Mouse (Mus musculus) midbrain, postnatal 0 days (tissue): ENCODE data around the gene Oas2. TPM values are rescaled to one million over a fixed set of nuclear protein-coding genes. Genes with fewer than 3 reads are reported as not detected.
A peak's percentile ranks its signal among the peaks of the same experiment; 100 is the strongest.

Source experiments
- ATAC-seq: fragments of 200-750 bp; cut with Nextera tagmentation; 2 replicates; pipeline ENCODE4 v1.8.0; 2017; ENCODE audit warnings: moderate number of reproducible peaks, mild to moderate bottlenecking, moderate TSS enrichment, moderate library complexity; ENCODE audit not compliant: low FRiP score
- DNase-seq: peaks from one replicate; pipeline ENCODE4 v3.0.0-alpha.2; 2015; ENCODE audit warnings: low spot score
- H3K27ac ChIP-seq: fragments of 300-500 bp; sonication (generic); 2 replicates; pipeline ENCODE4 v1.5.1; 2014; ENCODE audit warnings: low read depth, mild to moderate bottlenecking, low read length, mixed read lengths
- H3K27me3 ChIP-seq: fragments of 300-500 bp; sonication (generic); 2 replicates; pipeline ENCODE4 v1.6.1; 2014; ENCODE audit warnings: low read length, control low read depth, mixed read lengths; ENCODE audit not compliant: insufficient read depth
- H3K36me3 ChIP-seq: fragments of 300-500 bp; sonication (generic); 2 replicates; pipeline ENCODE4 v1.6.1; 2014; ENCODE audit warnings: low read length, control low read depth, mixed read lengths; ENCODE audit not compliant: insufficient read depth
- H3K4me1 ChIP-seq: fragments of 300-500 bp; sonication (generic); 2 replicates; pipeline ENCODE4 v1.6.1; 2014; ENCODE audit warnings: mild to moderate bottlenecking, control low read depth, antibody characterized with exemption, low read length, mixed read lengths; ENCODE audit not compliant: insufficient read depth
- H3K4me2 ChIP-seq: fragments of 300-500 bp; sonication (generic); 2 replicates; pipeline ENCODE4 v1.6.1; 2014; ENCODE audit warnings: low read depth, mild to moderate bottlenecking, low read length, mixed read lengths; ENCODE audit not compliant: poor library complexity, severe bottlenecking
- H3K4me3 ChIP-seq: fragments of 300-500 bp; sonication (generic); 2 replicates; pipeline ENCODE4 v1.5.1; 2014; ENCODE audit warnings: low read depth, mild to moderate bottlenecking, low read length, moderate library complexity
- H3K9ac ChIP-seq: fragments of 300-500 bp; sonication (generic); replicated peaks from 2 replicates; pipeline ENCODE4 v1.6.1; 2014; ENCODE audit warnings: mild to moderate bottlenecking, low read length, moderate library complexity, mixed read lengths; ENCODE audit not compliant: poor library complexity, severe bottlenecking
- H3K9me3 ChIP-seq: fragments of 300-500 bp; sonication (generic); 2 replicates; pipeline ENCODE4 v1.6.1; 2016; ENCODE audit warnings: low read length, control low read depth
- CTCF ChIP-seq: IDR thresholded peaks from 2 replicates; pipeline ENCODE4 v1.5.1; 2016; ENCODE audit warnings: antibody characterized with exemption, mild to moderate bottlenecking
- WGBS: fragments of 180-500 bp; shearing (Covaris S2); extraction: QIAGEN DNeasy Blood & Tissue Kit; methylation state at CpG from one replicate; pipeline ENCODE4 v1.1.7; 2014; 5-methylcytosine and 5-hydroxymethylcytosine counted together
- polyA plus RNA-seq: library from polyadenylated mRNA; unstranded; fragments of >200 nt; fragmentation: Nextera tagmentation; extraction: Ambion mirVana; gene quantifications from 2 replicates; pipeline ENCODE4 v1.2.1, GENCODE M21; 2015
- total RNA-seq: library from RNA; depleted of rRNA; stranded (reverse); fragments of >200 nt; gene quantifications from 2 replicates; pipeline ENCODE4 v1.2.3, GENCODE M21; 2014

Oas2 gene
- total and polyA plus RNA-seq, 2 experiments from 2014 or later, result 0.27 to 0.31 TPM

DNA sequence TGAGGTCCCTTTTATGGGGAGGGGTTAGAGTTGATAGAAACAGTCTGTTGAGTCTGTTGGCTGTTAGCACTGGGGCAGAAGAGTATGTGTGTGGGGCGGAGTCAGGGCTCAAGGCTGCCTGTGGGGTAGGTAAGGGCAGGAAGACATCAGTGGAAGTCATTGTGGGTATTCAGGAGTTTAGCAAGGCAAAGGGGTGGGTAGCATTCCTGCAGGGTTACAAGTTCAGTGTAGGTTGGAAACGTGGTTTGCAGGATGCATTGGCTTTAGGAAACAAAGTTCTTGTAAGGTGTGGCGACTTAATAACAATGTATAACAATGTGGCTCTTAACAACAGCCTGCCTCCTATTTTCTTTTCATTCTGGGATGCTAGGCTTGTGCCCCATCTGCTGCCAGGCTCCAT, 1.6 kb upstream of the Oas2 start:
- H3K9ac ChIP-seq, result no peak overlapping the region
- no peak overlapping the region for H3K4me2 ChIP-seq
- H3K4me1 ChIP-seq, result 0 out of 2 replicates have a peak, but pooled peaks cover under 1% of the 10 kb centered on the region
- DNase-seq, result no peak
- H3K9me3 ChIP-seq, result no peaks in the 10 kb centered on the region
- H3K27me3 ChIP-seq, result no peaks in the 10 kb centered on the region
- H3K36me3 ChIP-seq, result no peaks in the 10 kb centered on the region
- ATAC-seq, result no peak
- no peak for TF ChIP-seq CTCF
- H3K27ac ChIP-seq, result no peak overlapping the region
- no peak overlapping the region for H3K4me3 ChIP-seq
- 76% methylated on average over 3 of the region's 3 CpGs for WGBS

DNA sequence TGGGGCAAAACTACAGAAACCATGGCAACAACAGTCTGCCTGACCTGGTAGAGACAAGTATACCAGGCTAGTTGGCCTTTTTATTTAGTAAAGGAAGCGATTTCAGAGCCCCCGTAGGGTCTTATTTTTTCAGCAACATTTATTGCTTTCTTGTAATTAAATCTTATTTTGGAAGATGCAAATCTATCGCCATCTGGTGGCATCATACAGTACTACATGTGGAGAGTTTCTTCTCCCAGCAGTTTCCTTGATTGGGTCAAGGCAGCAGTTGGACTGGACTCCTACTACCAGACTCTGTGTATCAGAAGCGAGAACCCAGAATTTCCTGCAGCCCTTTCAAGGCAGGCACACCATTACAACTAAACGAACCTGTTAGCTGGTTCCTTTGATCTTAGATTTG, 3.2 kb downstream of the Oas2 start:
- 6% methylated on average over 5 of the region's 5 CpGs for WGBS

DNA sequence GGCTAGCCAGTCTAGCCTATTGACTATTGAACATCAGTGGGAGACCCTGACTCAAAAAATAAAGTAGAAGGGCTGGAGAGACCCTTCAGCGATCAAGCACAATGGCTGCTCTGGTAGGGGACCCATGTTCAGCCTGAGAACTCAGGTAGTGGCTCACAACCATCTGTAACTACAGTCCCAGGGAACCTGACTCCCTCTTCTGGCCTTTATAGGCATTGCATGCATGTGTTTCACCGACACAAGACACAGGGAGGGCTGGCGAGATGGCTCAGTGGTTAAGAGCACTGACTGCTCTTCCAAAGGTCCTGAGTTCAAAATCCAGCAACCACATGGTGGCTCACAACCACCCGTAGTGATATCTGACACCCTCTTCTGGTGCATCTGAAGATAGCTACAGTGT, 7.5 kb downstream of the Oas2 start:
- 37% methylated on average over 4 of the region's 4 CpGs for WGBS
- no peak overlapping the region for H3K4me3 ChIP-seq

More for the DNA sequence above, 3.2 kb downstream of the Oas2 start:
- 0 out of 2 replicates have a peak, but pooled peaks cover 4% of the 10 kb centered on the region for H3K4me1 ChIP-seq
- no peaks in the 10 kb centered on the region for H3K9me3 ChIP-seq
- no peaks in the 10 kb centered on the region for H3K27me3 ChIP-seq
- no peak overlapping the region for H3K4me2 ChIP-seq
- peak; percentile 84 for DNase-seq
- peak; percentile 87 for TF ChIP-seq CTCF
- H3K27ac ChIP-seq, result no peak overlapping the region
- no peak for ATAC-seq
- no peaks in the 10 kb centered on the region for H3K36me3 ChIP-seq
- no peak overlapping the region for H3K4me3 ChIP-seq
- no peak overlapping the region for H3K9ac ChIP-seq

DNA sequence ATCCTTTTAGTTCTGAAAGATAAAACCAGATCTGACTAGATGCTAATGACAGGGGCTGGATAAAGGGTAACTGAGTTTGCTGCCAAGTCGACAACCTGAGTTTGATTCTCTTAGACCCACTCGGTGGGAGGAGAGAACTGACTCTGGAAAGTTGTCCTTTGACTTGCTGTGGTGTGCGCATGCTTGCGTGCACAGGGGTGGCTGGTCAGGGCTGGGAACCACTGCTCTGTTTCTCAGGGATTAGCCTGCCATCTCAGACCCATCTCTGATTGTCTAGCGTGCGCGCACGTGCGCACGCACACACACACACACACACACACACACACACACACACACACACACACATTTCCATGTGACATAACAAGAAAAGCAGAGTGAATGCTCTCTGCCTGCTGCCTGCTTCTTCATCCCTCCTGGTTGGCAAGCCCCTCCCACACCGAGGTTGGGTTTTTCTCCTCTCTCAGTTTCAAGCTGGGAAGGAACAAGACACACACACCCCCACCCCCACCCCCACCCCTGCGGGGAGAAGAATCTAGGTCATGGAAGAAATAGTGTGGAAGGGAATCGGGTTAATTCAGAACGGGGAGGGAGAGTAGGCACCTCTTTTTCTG, 15.2 kb downstream of the Oas2 start:
- Histone ChIP-seq H3K27ac (0 out of 2 replicates have a peak overlapping the region, but pooled peaks have one; percentile 12), H3K4me1 (0 out of 2 replicates have a peak, but pooled peaks cover 2% of the 10 kb centered on the region), H3K9me3 (no peaks in the 10 kb centered on the region), H3K36me3 (no peaks in the 10 kb centered on the region), H3K27me3 (no peaks in the 10 kb centered on the region), H3K9ac (no peak overlapping the region), H3K4me2 (0 out of 2 replicates have a peak overlapping the region, but pooled peaks have one; percentile 2), H3K4me3 (no peak overlapping the region)
- ATAC-seq, result no peak
- WGBS, result 46% methylated on average over 14 of the region's 14 CpGs
- peak; percentile 51 for DNase-seq
- TF ChIP-seq CTCF, result no peak

More for the DNA sequence above, 7.5 kb downstream of the Oas2 start:
- 0 out of 2 replicates have a peak, but pooled peaks cover 4% of the 10 kb centered on the region for H3K4me1 ChIP-seq
- no peak for ATAC-seq
- H3K27ac ChIP-seq, result no peak overlapping the region
- H3K36me3 ChIP-seq, result no peaks in the 10 kb centered on the region
- no peak overlapping the region for H3K9ac ChIP-seq
- H3K9me3 ChIP-seq, result no peaks in the 10 kb centered on the region
- no peak overlapping the region for H3K4me2 ChIP-seq
- peak; percentile 64 for TF ChIP-seq CTCF
- no peaks in the 10 kb centered on the region for H3K27me3 ChIP-seq
- DNase-seq, result no peak

DNA sequence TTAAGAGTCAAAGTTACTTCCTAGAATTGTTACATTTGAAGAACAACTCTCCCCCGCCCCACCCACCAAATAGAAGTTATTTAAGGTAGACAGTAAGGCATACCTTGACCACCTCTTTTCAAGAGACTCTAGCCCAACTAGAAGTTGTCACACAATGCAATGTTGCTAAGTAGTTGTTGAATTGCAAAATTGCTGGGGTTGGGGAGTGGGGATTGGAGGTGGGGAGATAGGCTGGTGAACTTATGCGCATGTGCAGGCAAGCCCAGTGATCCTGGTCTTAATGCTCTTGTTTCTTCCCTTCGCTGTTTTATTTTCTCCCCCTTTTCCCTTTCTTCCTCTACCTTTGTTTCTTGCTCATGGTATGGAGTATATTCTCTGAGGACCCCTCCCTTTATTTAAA, 16.0 kb downstream of the Oas2 start:
- no peak for ATAC-seq
- no peaks in the 10 kb centered on the region for H3K27me3 ChIP-seq
- no peak overlapping the region for H3K9ac ChIP-seq
- H3K4me3 ChIP-seq, result no peak overlapping the region
- no peaks in the 10 kb centered on the region for H3K9me3 ChIP-seq
- H3K4me2 ChIP-seq, result no peak overlapping the region
- no peaks in the 10 kb centered on the region for H3K36me3 ChIP-seq
- H3K27ac ChIP-seq, result no peak overlapping the region
- no peak for DNase-seq
- no peak for TF ChIP-seq CTCF
- H3K4me1 ChIP-seq, result 0 out of 2 replicates have a peak, but pooled peaks cover 2% of the 10 kb centered on the region
- 84% methylated on average over 3 of the region's 3 CpGs for WGBS

DNA sequence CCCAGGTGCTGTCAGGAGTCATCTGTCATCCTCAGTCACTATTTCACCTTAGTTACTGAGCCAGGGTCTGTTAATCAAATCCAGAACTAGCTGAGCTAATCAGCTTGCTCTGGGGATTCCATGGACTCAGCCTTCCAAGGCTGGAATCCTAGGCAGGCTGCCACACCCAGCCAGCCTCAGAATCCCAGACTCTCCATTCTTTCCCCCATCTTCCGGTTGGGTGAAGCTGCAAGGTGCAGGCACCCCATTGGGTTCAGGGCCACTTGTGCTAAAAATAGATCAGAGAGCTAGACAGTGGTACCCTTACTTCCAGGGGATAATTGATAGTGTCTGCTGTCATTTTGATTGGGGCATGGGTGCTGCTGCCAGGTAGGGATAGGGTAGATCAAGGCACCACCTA, 16.9 kb downstream of the Oas2 start:
- ATAC-seq, result no peak
- no peak overlapping the region for H3K4me3 ChIP-seq
- H3K27me3 ChIP-seq, result no peaks in the 10 kb centered on the region
- WGBS, result 71% methylated on average over 1 of the region's 1 CpGs
- no peak overlapping the region for H3K4me2 ChIP-seq
- no peak for DNase-seq
- H3K27ac ChIP-seq, result no peak overlapping the region
- no peak for TF ChIP-seq CTCF
- H3K9ac ChIP-seq, result no peak overlapping the region
- 0 out of 2 replicates have a peak, but pooled peaks cover 2% of the 10 kb centered on the region for H3K4me1 ChIP-seq
- no peaks in the 10 kb centered on the region for H3K9me3 ChIP-seq
- H3K36me3 ChIP-seq, result no peaks in the 10 kb centered on the region
